Mouse (Mus musculus): ENCODE data around the gene Ss18l1. TPM values are rescaled to one million over a fixed set of nuclear protein-coding genes. Genes with fewer than 3 reads are reported as not detected.

Gene Ss18l1
- polyA plus RNA-seq, 1 experiment from 2014 or later = 70.1 TPM

DNA sequence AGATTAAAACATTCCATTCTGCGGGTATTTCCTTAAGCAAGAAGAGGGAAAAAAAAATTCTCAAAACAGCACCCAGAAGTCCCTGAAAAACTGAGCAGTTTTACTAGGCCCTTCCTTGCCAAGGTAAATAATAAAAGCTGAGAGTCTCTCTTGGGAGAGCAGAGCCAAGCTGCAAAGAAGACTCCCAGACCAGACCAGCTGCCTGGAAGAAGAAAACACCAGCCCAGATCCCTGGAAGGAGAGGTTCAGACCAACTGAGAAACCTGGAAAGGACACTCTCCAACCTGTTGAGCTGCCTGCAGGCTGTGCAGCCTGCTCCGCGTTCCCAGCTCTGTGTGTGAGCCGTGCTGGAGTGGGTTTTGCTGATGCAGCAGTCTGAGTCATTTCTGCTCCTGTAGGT lies 24.7 kb upstream of the Ss18l1 start:
- no peak for ATAC-seq
- Histone ChIP-seq H3K9ac (replicated peaks; ENCODE audit: low read depth, low read length) (no peak overlapping the region), H3K27ac (ENCODE audit: low read length) (no peak overlapping the region), H3K4me3 (replicated peaks; ENCODE audit: low read length) (no peak overlapping the region), H3K9me3 (ENCODE audit: control insufficient read depth, low read length) (no peaks in the 10 kb centered on the region), H3K36me3 (ENCODE audit: control insufficient read depth, insufficient read depth) (no peaks in the 10 kb centered on the region), H3K4me2 (ENCODE audit: low read length) (no peak overlapping the region), H3K4me1 (replicated peaks; ENCODE audit: control insufficient read depth, insufficient read depth, low read length) (no peaks in the 10 kb centered on the region), H3K27me3 (replicated peaks; ENCODE audit: control insufficient read depth, insufficient read depth, low read length) (peaks cover 9% of the 10 kb centered on the region)
- 69% methylated on average over 4 of the region's 4 CpGs for WGBS

DNA sequence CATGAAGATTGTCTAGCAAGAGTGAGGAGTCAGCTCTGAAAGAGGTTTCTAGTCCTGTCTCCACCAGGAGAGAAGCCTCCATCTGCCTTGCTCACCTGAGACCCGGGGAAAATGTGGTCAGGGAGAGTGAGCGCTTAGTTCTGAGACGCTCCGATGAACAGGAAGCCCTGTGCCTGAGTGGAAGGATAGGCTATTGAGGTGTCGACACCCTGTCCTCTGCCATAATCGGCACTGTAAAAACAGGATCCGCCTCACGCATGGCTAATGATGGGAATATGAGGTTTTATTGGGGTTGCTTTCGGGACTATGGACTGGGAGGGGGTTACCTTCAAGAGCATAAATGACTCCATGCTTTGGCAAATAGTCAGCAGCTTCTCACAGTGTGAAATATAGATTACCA lies 23.7 kb upstream of the Ss18l1 start:
- ATAC-seq = no peak
- WGBS = 84% methylated on average over 9 of the region's 9 CpGs
- peaks cover 17% of the 10 kb centered on the region for H3K27me3 ChIP-seq (replicated peaks; ENCODE audit: control insufficient read depth, insufficient read depth, low read length)

DNA sequence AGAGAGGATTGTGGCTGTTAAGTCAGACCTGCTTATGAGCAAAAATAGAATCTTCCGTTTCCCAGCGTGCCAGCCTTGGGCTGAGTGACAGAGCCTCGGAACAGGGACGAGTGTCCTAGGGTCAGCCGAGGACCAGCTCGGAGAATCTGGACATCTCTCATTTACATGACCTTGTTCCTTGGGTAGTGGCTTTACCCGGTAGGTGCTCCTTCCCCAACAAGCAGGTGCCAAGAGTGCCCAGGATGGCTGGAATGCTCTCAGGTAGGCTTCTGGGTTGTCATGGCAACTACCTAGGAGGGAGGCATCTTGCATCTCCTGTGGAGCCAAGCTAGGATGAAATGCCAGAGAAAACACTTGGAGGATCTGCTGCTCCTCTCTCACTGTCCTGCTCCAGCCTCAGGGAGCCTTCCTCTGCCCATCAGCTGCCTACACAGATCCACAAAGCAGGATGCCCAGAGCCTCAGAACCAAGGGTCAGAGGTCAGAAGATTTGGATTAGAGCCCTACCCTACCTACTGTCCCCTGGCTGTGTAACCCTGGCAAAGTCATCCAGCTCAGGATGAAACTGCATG lies 22.1 kb upstream of the Ss18l1 start:
- Histone ChIP-seq H3K9ac (replicated peaks; ENCODE audit: low read depth, low read length) (no peak overlapping the region), H3K4me3 (replicated peaks; ENCODE audit: low read length) (no peak overlapping the region), H3K4me1 (replicated peaks; ENCODE audit: control insufficient read depth, insufficient read depth, low read length) (no peaks in the 10 kb centered on the region), H3K9me3 (ENCODE audit: control insufficient read depth, low read length) (no peaks in the 10 kb centered on the region), H3K27ac (ENCODE audit: low read length) (no peak overlapping the region), H3K27me3 (replicated peaks; ENCODE audit: control insufficient read depth, insufficient read depth, low read length) (peaks cover 17% of the 10 kb centered on the region), H3K4me2 (ENCODE audit: low read length) (no peak overlapping the region), H3K36me3 (ENCODE audit: control insufficient read depth, insufficient read depth) (no peaks in the 10 kb centered on the region)
- ATAC-seq = no peak
- WGBS = 76% methylated on average over 7 of the region's 7 CpGs

More for the DNA sequence above, 23.7 kb upstream of the Ss18l1 start:
- H3K4me3 ChIP-seq (replicated peaks; ENCODE audit: low read length) = no peak overlapping the region
- H3K9me3 ChIP-seq (ENCODE audit: control insufficient read depth, low read length) = no peaks in the 10 kb centered on the region
- H3K27ac ChIP-seq (ENCODE audit: low read length) = no peak overlapping the region
- no peaks in the 10 kb centered on the region for H3K4me1 ChIP-seq (replicated peaks; ENCODE audit: control insufficient read depth, insufficient read depth, low read length)
- no peaks in the 10 kb centered on the region for H3K36me3 ChIP-seq (ENCODE audit: control insufficient read depth, insufficient read depth)
- no peak overlapping the region for H3K4me2 ChIP-seq (ENCODE audit: low read length)
- no peak overlapping the region for H3K9ac ChIP-seq (replicated peaks; ENCODE audit: low read depth, low read length)

DNA sequence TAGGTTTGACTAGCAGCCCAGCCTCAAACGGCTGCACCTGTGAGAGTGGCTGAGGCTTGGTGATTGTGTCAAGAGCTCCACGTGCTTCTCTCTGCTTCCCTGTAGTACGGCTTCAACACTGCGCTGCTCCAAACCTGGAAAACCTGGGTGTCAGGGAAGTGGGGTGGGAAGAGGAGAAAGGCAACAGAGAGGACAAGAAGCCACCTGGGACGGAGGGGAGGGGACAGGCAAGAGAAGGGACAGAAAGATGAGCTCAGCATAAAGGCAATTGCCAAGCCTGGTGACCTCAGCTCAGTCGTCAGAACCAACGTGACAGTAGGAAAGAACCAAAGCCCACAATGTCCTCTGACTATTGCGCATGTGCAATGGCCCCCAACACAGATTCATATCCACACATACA lies 21.4 kb upstream of the Ss18l1 start:
- Histone ChIP-seq H3K9me3 (ENCODE audit: control insufficient read depth, low read length) (no peaks in the 10 kb centered on the region), H3K4me2 (ENCODE audit: low read length) (no peak overlapping the region), H3K27me3 (replicated peaks; ENCODE audit: control insufficient read depth, insufficient read depth, low read length) (peaks cover 17% of the 10 kb centered on the region), H3K4me3 (replicated peaks; ENCODE audit: low read length) (no peak overlapping the region), H3K4me1 (replicated peaks; ENCODE audit: control insufficient read depth, insufficient read depth, low read length) (peaks cover under 1% of the 10 kb centered on the region; the same call in 1 of the 2 replicates), H3K36me3 (ENCODE audit: control insufficient read depth, insufficient read depth) (no peaks in the 10 kb centered on the region), H3K27ac (ENCODE audit: low read length) (no peak overlapping the region), H3K9ac (replicated peaks; ENCODE audit: low read depth, low read length) (no peak overlapping the region)
- 86% methylated on average over 8 of the region's 8 CpGs for WGBS
- no peak for ATAC-seq

DNA sequence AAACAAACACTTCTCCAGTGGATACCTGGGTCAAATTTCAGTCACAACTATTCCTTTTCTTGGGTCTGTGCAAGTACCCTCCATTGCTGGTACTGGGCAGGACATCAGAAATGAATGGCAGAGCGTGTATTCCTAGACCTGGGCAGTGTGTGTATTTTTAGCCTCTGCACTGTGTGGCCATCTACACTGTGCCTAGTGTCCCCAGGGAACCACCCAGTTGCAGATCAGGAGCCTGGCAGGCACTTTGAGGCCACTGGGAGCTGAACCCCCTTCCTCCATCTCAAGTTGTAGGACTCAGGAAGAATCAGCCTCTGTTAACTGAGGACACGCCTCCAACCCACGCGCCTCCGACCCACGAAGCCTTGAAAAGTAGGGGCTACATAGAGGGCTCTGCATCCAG lies 19.6 kb upstream of the Ss18l1 start:
- Histone ChIP-seq H3K9me3 (ENCODE audit: control insufficient read depth, low read length) (no peaks in the 10 kb centered on the region), H3K27me3 (replicated peaks; ENCODE audit: control insufficient read depth, insufficient read depth, low read length) (peaks cover 17% of the 10 kb centered on the region), H3K36me3 (ENCODE audit: control insufficient read depth, insufficient read depth) (no peaks in the 10 kb centered on the region), H3K9ac (replicated peaks; ENCODE audit: low read depth, low read length) (no peak overlapping the region), H3K4me1 (replicated peaks; ENCODE audit: control insufficient read depth, insufficient read depth, low read length) (peaks cover 18% of the 10 kb centered on the region), H3K27ac (ENCODE audit: low read length) (no peak overlapping the region), H3K4me3 (replicated peaks; ENCODE audit: low read length) (no peak overlapping the region), H3K4me2 (ENCODE audit: low read length) (no peak overlapping the region)
- 76% methylated on average over 6 of the region's 6 CpGs for WGBS
- ATAC-seq = no peak

DNA sequence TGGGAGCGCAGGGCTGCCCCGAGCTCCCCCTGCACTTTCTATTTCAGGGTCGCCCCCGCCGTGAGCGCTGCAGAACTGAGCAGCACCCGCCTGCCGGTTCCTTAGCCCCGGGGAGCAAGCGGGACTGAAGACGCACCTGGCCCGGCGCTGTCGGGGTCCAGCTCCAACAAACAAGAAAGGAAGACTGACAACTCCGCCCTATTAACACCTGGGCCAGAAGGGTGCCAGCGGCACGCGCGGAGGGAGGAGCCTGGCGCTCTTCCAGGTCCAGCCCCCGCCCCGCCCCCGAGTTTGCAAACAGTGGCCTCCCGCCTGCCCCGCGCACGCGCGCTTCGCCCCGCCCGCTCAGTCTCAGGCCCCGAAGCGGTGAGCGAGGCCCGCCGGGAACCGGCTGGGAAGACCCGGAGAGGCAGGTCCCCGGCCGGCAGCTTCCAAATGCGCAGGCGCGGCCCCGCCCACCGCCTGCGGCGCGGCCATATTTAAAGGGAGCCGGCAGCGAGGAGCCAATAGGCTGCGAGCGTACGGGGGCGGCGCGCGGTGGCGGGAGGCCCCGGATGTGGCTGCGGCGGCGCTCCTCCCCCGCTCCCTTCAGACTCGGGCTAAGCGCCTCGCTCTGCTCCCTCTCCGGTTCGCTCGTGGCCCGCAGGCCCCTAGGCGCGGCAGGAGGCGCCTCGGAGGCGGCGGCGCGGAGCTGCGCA lies 17.8 kb upstream of the Ss18l1 start, which contains the start of gene Lsm14b:
Lsm14b (plus strand) TSS at position 587 of the 698 bp plus-strand sequence.
- peak; percentile 97 for ATAC-seq
- Histone ChIP-seq H3K4me1 (replicated peaks; ENCODE audit: control insufficient read depth, insufficient read depth, low read length) (peaks cover 31% of the 10 kb centered on the region), H3K9ac (replicated peaks; ENCODE audit: low read depth, low read length) (peak within 1 kb of the TSS; percentile 97), H3K9me3 (ENCODE audit: control insufficient read depth, low read length) (no peaks in the 10 kb centered on the region), H3K27ac (ENCODE audit: low read length) (peak within 1 kb of the TSS; percentile 95), H3K27me3 (replicated peaks; ENCODE audit: control insufficient read depth, insufficient read depth, low read length) (peaks cover 17% of the 10 kb centered on the region), H3K4me2 (ENCODE audit: low read length) (peak within 1 kb of the TSS; percentile 96), H3K36me3 (ENCODE audit: control insufficient read depth, insufficient read depth) (peaks cover 10% of the 10 kb centered on the region), H3K4me3 (replicated peaks; ENCODE audit: low read length) (peak within 1 kb of the TSS; percentile 99)
- under 1% methylated on average over 71 of the region's 80 CpGs for WGBS

DNA sequence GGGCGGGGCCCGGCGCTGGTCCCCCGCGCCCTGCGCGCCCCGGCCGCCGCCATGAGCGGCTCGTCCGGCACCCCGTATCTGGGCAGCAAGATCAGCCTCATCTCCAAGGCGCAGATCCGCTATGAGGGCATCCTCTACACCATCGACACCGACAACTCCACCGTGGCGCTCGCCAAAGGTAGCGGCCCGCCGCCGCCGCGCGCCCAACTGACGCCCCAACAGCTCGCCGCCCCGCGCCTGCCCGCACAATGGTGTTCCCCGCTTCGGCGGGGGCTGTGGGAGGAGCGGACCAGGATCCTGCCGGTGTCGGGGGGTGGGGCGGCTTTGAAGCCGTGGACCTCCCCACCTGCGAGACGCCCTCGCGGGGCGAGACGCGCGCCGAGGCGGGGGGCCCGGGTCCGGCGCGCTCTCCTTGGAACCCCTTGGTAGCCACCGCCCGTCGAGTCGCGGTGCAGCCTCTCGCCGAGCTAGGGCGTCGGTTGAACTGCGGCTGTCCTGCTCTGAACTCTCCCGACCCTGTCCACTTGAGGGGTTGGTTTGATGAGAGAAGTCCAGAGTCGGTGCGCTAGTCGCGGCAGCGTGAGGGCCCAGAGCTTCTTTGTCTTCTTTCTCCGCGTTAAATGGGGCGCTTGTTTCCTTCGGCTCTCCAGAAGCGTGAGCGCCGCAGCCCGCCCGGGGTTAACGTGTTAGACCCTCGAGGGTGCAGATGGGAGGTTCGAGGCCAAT lies 17.0 kb upstream of the Ss18l1 start:
- H3K36me3 ChIP-seq (ENCODE audit: control insufficient read depth, insufficient read depth) = peaks cover 13% of the 10 kb centered on the region
- peak overlapping the region; percentile 97 for H3K9ac ChIP-seq (replicated peaks; ENCODE audit: low read depth, low read length)
- under 1% methylated on average over 83 of the region's 84 CpGs for WGBS
- H3K27ac ChIP-seq (ENCODE audit: low read length) = peak overlapping the region; percentile 95
- peaks cover 31% of the 10 kb centered on the region for H3K4me1 ChIP-seq (replicated peaks; ENCODE audit: control insufficient read depth, insufficient read depth, low read length)
- peak overlapping the region; percentile 99 for H3K4me3 ChIP-seq (replicated peaks; ENCODE audit: low read length)
- H3K27me3 ChIP-seq (replicated peaks; ENCODE audit: control insufficient read depth, insufficient read depth, low read length) = peaks cover 17% of the 10 kb centered on the region
- peak; percentile 37; the same call in 1 of the 2 replicates for ATAC-seq
- H3K4me2 ChIP-seq (ENCODE audit: low read length) = peak overlapping the region; percentile 95
- H3K9me3 ChIP-seq (ENCODE audit: control insufficient read depth, low read length) = no peaks in the 10 kb centered on the region

DNA sequence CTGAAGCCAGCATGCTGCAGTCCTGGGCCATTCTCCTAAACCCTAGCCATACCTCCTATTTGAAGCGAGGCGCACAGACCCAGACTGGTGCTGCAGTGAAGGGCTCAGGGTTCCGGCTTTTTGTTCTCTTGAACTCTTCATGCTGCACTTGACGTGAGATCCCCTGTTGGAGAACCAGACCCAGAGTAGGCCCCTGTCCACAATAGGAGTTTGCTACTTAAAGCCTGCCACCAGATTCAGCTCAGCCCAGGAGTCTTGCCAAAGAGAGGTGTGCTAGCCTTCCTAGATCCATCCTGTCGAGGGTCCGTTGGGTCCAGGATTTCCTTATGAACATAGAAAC lies 16.5 kb upstream of the Ss18l1 start:
- Histone ChIP-seq H3K36me3 (ENCODE audit: control insufficient read depth, insufficient read depth) (peaks cover 18% of the 10 kb centered on the region), H3K9ac (replicated peaks; ENCODE audit: low read depth, low read length) (peak overlapping the region; percentile 97), H3K27ac (ENCODE audit: low read length) (peak overlapping the region; percentile 95), H3K4me3 (replicated peaks; ENCODE audit: low read length) (peak overlapping the region; percentile 99), H3K4me2 (ENCODE audit: low read length) (peak overlapping the region; percentile 95), H3K4me1 (replicated peaks; ENCODE audit: control insufficient read depth, insufficient read depth, low read length) (peaks cover 31% of the 10 kb centered on the region), H3K27me3 (replicated peaks; ENCODE audit: control insufficient read depth, insufficient read depth, low read length) (peaks cover 17% of the 10 kb centered on the region), H3K9me3 (ENCODE audit: control insufficient read depth, low read length) (no peaks in the 10 kb centered on the region)
- ATAC-seq = no peak
- WGBS = 4% methylated on average over 6 of the region's 6 CpGs

DNA sequence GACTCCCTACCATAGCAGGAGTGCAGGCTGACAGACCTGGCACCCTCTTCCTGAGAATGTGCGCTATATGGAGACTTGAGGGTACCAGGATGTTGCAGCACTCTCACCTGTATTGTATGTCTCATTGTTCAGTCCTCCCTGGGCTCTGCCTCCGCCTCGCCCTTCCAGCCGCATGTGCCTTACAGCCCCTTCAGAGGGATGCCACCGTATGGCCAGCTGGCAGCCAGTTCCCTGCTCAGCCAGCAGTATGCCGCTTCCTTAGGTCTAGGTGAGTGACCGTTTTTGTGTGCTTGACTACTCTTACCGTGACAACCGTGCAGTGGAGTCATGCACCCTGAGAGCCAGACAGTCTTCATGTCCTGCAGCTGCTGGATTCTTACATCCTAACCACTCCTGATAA lies 14.5 kb upstream of the Ss18l1 start:
- Histone ChIP-seq H3K36me3 (ENCODE audit: control insufficient read depth, insufficient read depth) (peaks cover 29% of the 10 kb centered on the region), H3K27me3 (replicated peaks; ENCODE audit: control insufficient read depth, insufficient read depth, low read length) (peaks cover 7% of the 10 kb centered on the region), H3K9me3 (ENCODE audit: control insufficient read depth, low read length) (no peaks in the 10 kb centered on the region), H3K9ac (replicated peaks; ENCODE audit: low read depth, low read length) (0 out of 2 replicates have a peak overlapping the region, but pooled peaks have one; percentile 97), H3K4me1 (replicated peaks; ENCODE audit: control insufficient read depth, insufficient read depth, low read length) (peaks cover 31% of the 10 kb centered on the region), H3K4me2 (ENCODE audit: low read length) (peak overlapping the region; percentile 95), H3K27ac (ENCODE audit: low read length) (no peak overlapping the region), H3K4me3 (replicated peaks; ENCODE audit: low read length) (peak overlapping the region; percentile 99)
- no peak for ATAC-seq
- 67% methylated on average over 9 of the region's 9 CpGs for WGBS

All from forebrain, embryonic 16.5 days (tissue).